Mouse (Mus musculus) testis, adult 2 months (tissue): ENCODE results near the gene Auts2.

Experiments
- CTCF ChIP-seq: fragments of 200-500 bp; IDR thresholded peaks from 2 replicates; pipeline ENCODE4 v1.5.1; 2012; ENCODE audit warnings: low read depth, mild to moderate bottlenecking, inconsistent platforms, low read length, moderate library complexity; ENCODE audit not compliant: control insufficient read depth, insufficient read depth, insufficient replicate concordance
- POLR2A ChIP-seq: fragments of 200-500 bp; IDR thresholded peaks from 2 replicates; pipeline ENCODE4 v1.6.1; 2012; ENCODE audit warnings: low read depth, mild to moderate bottlenecking, inconsistent platforms, low read length, moderate library complexity; ENCODE audit not compliant: control insufficient read depth

- TF ChIP-seq POLR2A (no peak), CTCF (no peak)
These were observed 93.1 kb downstream of the Auts2 start for GRCm38 (mm10) chr5:132450071-132450470.
